Mouse (Mus musculus) stomach, postnatal 0 days (tissue): Measurements from ENCODE around the gene Dnajc16.

ENCODE experiments used
- CTCF ChIP-seq: IDR thresholded peaks from 2 replicates; pipeline ENCODE4 v1.5.1; 2016; ENCODE audit warnings: antibody characterized with exemption, low read depth, mild to moderate bottlenecking, moderate library complexity
- EP300 ChIP-seq: optimal IDR thresholded peaks from 2 replicates; pipeline ENCODE3; 2016; ENCODE audit warnings: antibody characterized with exemption

- no peak for TF ChIP-seq CTCF
- no peak for TF ChIP-seq EP300
Observed at GRCm38 (mm10) chr4:141758874-141759542, 31.7 kb downstream of the Dnajc16 start.
